Mouse (Mus musculus) thymus, adult 2 months (tissue): ENCODE data around the gene Cobll1. TPM values are rescaled to one million over a fixed set of nuclear protein-coding genes. Genes with fewer than 3 reads are reported as not detected.

Experiments
- DNase-seq: peaks from one replicate; pipeline ENCODE4 v3.0.0; 2021
- H3K27ac ChIP-seq: fragments of 200-500 bp; 2 replicates; pipeline ENCODE4 v1.5.1; 2012; ENCODE audit warnings: low read length, control low read depth; ENCODE audit not compliant: control insufficient read depth, insufficient read depth
- H3K27me3 ChIP-seq: fragments of 200-500 bp; 2 replicates; pipeline ENCODE4 v1.6.1; 2012; ENCODE audit warnings: mild to moderate bottlenecking, low read length, moderate library complexity, mixed read lengths; ENCODE audit not compliant: control insufficient read depth, insufficient read depth
- H3K36me3 ChIP-seq: fragments of 200-500 bp; 2 replicates; pipeline ENCODE4 v1.6.1; 2012; ENCODE audit warnings: mild to moderate bottlenecking, low read length, moderate library complexity; ENCODE audit not compliant: control insufficient read depth, insufficient read depth
- H3K4me1 ChIP-seq: fragments of 200-500 bp; replicated peaks from 2 replicates; pipeline ENCODE4 v1.6.1; 2012; ENCODE audit warnings: low read length; ENCODE audit not compliant: control insufficient read depth, insufficient read depth
- H3K4me3 ChIP-seq: fragments of 200-500 bp; 2 replicates; pipeline ENCODE4 v1.5.1; 2012; ENCODE audit warnings: mild to moderate bottlenecking, low read length, control low read depth, moderate library complexity; ENCODE audit not compliant: control insufficient read depth, insufficient read depth
- CTCF ChIP-seq: fragments of 200-500 bp; IDR thresholded peaks from 2 replicates; pipeline ENCODE4 v1.5.1; 2012; ENCODE audit warnings: mild to moderate bottlenecking, control low read depth, low read length, moderate library complexity, borderline replicate concordance; ENCODE audit not compliant: control insufficient read depth, poor library complexity, insufficient read depth; ENCODE audit errors: extremely low read depth
- POLR2A ChIP-seq: fragments of 200-500 bp; IDR thresholded peaks from 2 replicates; pipeline ENCODE4 v1.6.1; 2012; ENCODE audit warnings: mild to moderate bottlenecking, low read length, control low read depth, moderate library complexity; ENCODE audit not compliant: control insufficient read depth, poor library complexity, insufficient read depth; ENCODE audit errors: extremely low read depth
- WGBS: fragments of 180-500 bp; shearing (Covaris S2); methylation state at CpG from one replicate; pipeline ENCODE4 v1.1.7; 2018; 5-methylcytosine and 5-hydroxymethylcytosine counted together
- polyA plus RNA-seq: library from polyadenylated mRNA; depleted of rRNA; stranded (reverse); fragments of >200 nt; gene quantifications from 2 replicates; pipeline ENCODE4 v1.2.3, GENCODE M21; 2012

Gene Cobll1
- polyA plus RNA-seq, 1 experiment, result 3.5 TPM

DNA sequence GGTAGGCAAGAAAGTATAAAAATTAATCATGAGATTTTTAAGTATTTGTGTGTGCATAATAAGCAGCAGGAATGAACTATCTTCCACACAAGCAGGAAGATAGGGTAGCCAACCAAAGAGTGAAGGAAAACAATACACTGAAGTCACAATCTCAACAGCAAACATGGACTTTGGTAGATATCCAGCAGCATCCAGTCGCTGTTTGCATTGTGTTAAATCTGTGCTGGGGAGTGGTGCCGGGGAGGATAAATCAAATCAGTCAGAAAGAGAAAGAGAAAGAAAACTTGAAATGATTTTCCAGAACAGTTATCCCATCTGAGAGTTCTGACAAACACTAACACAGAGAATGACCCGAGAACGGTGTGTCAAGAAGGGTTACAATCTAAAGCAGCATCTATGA, 75.2 kb downstream of the Cobll1 start:
- Histone ChIP-seq H3K27ac (no peak overlapping the region), H3K36me3 (no peaks in the 10 kb centered on the region), H3K4me1 (no peaks in the 10 kb centered on the region), H3K4me3 (no peak overlapping the region), H3K27me3 (no peaks in the 10 kb centered on the region)
- 91% methylated on average over 4 of the region's 4 CpGs for WGBS
- TF ChIP-seq CTCF (no peak), POLR2A (no peak)
- no peak for DNase-seq

- TF ChIP-seq CTCF (no peak), POLR2A (no peak)
- Histone ChIP-seq H3K36me3 (no peaks in the 10 kb centered on the region), H3K27ac (no peak overlapping the region), H3K4me1 (no peaks in the 10 kb centered on the region), H3K4me3 (no peak overlapping the region), H3K27me3 (no peaks in the 10 kb centered on the region)
- WGBS, result 97% methylated on average over 5 of the region's 5 CpGs
- DNase-seq, result no peak
These were observed 76.6 kb downstream of the Cobll1 start for GRCm38 (mm10) chr2:65162625-65163024.

DNA sequence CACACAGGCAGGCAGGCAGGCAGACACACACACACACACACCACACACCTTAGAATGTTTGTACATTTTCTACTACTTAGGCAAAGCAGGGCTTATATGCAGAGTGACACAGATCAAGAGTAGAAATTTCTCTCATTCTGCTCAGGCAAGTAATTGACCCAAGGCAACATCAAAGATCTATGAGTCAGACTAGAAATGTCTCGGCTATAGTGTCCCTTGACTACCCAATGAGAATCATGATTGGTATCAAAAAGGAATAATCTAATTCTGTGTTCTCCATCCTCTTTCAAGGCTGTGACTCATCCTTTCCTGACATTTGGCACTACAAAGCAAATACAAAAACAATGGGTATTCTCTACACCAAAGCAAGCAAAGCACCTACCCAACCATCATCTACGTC, 77.5 kb downstream of the Cobll1 start:
- no peak overlapping the region for H3K4me3 ChIP-seq
- no peak for TF ChIP-seq POLR2A
- no peaks in the 10 kb centered on the region for H3K4me1 ChIP-seq
- 93% methylated on average over 2 of the region's 2 CpGs for WGBS
- no peaks in the 10 kb centered on the region for H3K27me3 ChIP-seq
- H3K36me3 ChIP-seq, result no peaks in the 10 kb centered on the region
- DNase-seq, result no peak
- no peak overlapping the region for H3K27ac ChIP-seq

- no peaks in the 10 kb centered on the region for H3K27me3 ChIP-seq
- no peak for DNase-seq
- TF ChIP-seq CTCF, result no peak
- no peak for TF ChIP-seq POLR2A
- H3K36me3 ChIP-seq, result no peaks in the 10 kb centered on the region
- WGBS, result 96% methylated on average over 5 of the region's 5 CpGs
- H3K27ac ChIP-seq, result no peak overlapping the region
- H3K4me3 ChIP-seq, result no peak overlapping the region
- no peaks in the 10 kb centered on the region for H3K4me1 ChIP-seq
These were observed 81.1 kb downstream of the Cobll1 start for GRCm38 (mm10) chr2:65157981-65158651.

GRCm38 (mm10) chr2:65157325-65157724, 81.9 kb downstream of the Cobll1 start:
- H3K36me3 ChIP-seq, result no peaks in the 10 kb centered on the region
- WGBS, result 87% methylated on average over 2 of the region's 2 CpGs

GRCm38 (mm10) chr2:65148928-65149327, 90.3 kb downstream of the Cobll1 start:
- no peak overlapping the region for H3K27ac ChIP-seq
- H3K4me1 ChIP-seq, result no peaks in the 10 kb centered on the region
- no peak overlapping the region for H3K4me3 ChIP-seq
- H3K27me3 ChIP-seq, result no peaks in the 10 kb centered on the region
- WGBS, result 97% methylated on average over 6 of the region's 6 CpGs
- no peak for DNase-seq
- TF ChIP-seq POLR2A (no peak), CTCF (no peak)
- no peaks in the 10 kb centered on the region for H3K36me3 ChIP-seq

More at GRCm38 (mm10) chr2:65157325-65157724, 81.9 kb downstream of the Cobll1 start:
- Histone ChIP-seq H3K4me1 (no peaks in the 10 kb centered on the region), H3K27ac (no peak overlapping the region), H3K4me3 (no peak overlapping the region), H3K27me3 (no peaks in the 10 kb centered on the region)
- TF ChIP-seq CTCF, result no peak
- TF ChIP-seq POLR2A, result no peak
- no peak for DNase-seq

DNA sequence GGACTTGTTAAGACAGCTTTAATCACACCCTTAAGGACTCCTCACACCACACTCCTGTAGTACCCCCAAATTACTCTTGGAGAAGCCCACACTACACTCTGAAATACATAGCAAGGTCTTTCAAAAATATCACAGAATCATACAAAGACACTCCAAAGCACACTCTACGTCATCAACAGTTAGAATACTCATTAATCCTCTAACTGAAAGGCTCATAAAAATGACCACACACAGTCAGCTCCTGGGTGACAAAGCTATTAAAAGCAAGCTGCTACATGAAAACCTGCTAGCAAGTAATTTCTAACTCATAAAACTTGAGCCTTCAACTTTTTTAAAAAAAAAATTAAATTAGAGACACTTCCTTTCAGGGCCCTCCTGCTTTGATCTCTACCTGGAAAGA, 91.8 kb downstream of the Cobll1 start:
- Histone ChIP-seq H3K27ac (no peak overlapping the region), H3K27me3 (no peaks in the 10 kb centered on the region), H3K36me3 (no peaks in the 10 kb centered on the region), H3K4me1 (no peaks in the 10 kb centered on the region), H3K4me3 (no peak overlapping the region)
- DNase-seq, result no peak
- TF ChIP-seq CTCF (no peak), POLR2A (no peak)
- WGBS, result 93% methylated on average over 1 of the region's 1 CpGs
